Mouse (Mus musculus) spleen, adult 2 months (tissue): ENCODE data around the gene Rbm5.

Source experiments
- CTCF ChIP-seq: fragments of 200-500 bp; IDR thresholded peaks from 2 replicates; pipeline ENCODE4 v1.5.1; 2011; ENCODE audit warnings: mild to moderate bottlenecking, inconsistent platforms; ENCODE audit not compliant: insufficient read depth, insufficient read length, insufficient replicate concordance; ENCODE audit errors: extremely low read depth
- POLR2A ChIP-seq: fragments of 200-500 bp; IDR thresholded peaks from 2 replicates; pipeline ENCODE4 v1.6.1; 2011; ENCODE audit warnings: low read depth, low read length, inconsistent platforms

DNA sequence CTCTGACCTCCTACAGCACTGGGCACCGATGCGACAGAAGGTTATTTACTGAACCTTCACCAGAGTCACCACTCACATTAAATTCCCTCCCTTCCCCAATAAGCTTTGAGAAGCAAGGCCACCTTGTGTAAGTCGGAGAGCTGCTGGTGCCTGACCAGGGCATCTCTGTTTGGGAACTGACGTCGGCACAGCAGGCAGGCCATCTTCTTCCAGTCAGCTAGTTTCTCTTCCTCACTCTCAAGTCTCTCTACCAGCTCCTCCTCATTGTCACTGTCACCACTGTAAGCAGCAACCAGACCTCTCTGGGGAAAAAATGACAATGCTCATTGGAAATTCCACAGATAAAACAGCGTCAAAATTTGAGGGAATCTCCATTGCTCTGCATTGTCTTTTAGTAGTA lies 26.7 kb downstream of the Rbm5 start:
- TF ChIP-seq CTCF (no peak), POLR2A (no peak)
